Mouse (Mus musculus): ENCODE measurements at regions not wholly inside any gene's neighbourhood (a gene's known extent, or its start where the extent isn't known, plus 50 kb on each side); places are given as distances from the start of the nearest gene placed in this dataset.
A peak's percentile ranks its signal among the peaks of the same experiment; 100 is the strongest.

DNA sequence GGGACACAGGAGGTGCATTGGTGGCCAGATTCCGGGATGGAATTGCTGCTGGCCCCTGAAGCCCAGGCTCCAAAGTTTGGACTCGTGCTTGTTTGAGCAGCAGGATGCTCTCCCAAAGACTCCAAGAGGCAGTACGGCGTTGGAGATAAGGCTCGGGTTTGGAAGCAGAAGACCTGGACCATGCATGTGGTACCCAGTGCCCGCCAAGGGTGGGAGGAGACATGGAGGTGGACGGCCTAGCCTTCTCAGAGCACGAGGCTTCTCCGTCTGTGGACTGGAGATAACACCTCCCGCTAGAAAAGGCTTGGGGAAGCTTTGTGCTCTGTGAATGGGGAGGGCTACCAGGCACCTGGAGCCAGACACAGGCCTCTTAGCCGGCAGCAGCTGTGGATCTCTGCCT is 271.7 kb downstream of the Rps6kc1 start:
- DNase-seq (ENCODE audit: low spot score in 2 of 2), result no peak

- no peak for DNase-seq (ENCODE audit: low spot score in 2 of 2)
Observed at GRCm38 (mm10) chr1:190634935-190635334, 276.6 kb downstream of the Rps6kc1 start.

GRCm38 (mm10) chr1:190631641-190632040 is 279.9 kb downstream of the Rps6kc1 start:
- DNase-seq (ENCODE audit: low spot score in 2 of 2), result no peak

GRCm38 (mm10) chr1:190630193-190630592 is 281.4 kb downstream of the Rps6kc1 start:
- DNase-seq (ENCODE audit: low spot score in 2 of 2), result no peak

DNA sequence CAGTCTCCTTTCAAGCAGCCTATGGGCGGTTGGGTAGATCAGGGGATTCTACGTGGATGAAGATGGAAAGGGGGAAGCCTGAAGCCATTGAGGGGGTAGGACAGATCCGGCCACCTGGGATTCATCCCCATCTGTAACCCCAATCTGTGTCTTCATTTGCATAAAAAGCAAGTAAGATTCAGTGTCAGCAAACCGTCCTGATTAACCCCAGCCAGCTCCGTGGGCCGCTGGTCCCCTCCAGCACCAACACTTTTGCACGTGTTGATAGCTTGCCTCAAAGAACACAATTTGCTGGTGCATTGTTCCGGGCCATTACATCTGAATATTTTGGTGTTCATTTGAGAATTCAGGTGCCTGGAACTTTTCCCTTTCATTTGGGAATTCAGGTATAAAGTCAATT is 287.7 kb downstream of the Rps6kc1 start:
- no peak for DNase-seq (ENCODE audit: low spot score in 2 of 2)

GRCm38 (mm10) chr1:190600425-190600824 is 311.1 kb downstream of the Rps6kc1 start:
- DNase-seq (ENCODE audit: low spot score in 2 of 2), result no peak

DNA sequence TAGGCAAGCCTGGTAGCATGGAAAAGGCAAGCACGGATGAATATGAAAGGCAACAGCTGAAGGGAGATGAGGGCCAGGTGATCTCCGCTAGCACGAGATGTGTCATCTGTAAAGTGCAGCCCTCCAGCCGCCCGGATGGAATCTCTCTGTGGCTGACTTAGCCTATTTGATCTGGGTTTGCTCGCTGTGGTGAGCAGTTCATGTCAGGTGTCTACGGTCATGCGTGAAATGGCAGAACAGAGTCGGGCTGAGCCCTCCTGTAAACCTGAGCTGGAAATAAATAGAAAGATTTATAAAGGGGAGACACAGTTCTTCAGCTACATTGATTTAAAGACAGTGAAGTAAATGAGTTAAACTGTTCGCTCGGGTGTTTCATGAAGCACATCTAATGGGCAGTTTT is 311.9 kb downstream of the Rps6kc1 start:
- no peak for DNase-seq (ENCODE audit: low spot score in 2 of 2)

GRCm38 (mm10) chr1:190596209-190596608 is 315.4 kb downstream of the Rps6kc1 start:
- DNase-seq (ENCODE audit: low spot score in 2 of 2), result no peak

DNA sequence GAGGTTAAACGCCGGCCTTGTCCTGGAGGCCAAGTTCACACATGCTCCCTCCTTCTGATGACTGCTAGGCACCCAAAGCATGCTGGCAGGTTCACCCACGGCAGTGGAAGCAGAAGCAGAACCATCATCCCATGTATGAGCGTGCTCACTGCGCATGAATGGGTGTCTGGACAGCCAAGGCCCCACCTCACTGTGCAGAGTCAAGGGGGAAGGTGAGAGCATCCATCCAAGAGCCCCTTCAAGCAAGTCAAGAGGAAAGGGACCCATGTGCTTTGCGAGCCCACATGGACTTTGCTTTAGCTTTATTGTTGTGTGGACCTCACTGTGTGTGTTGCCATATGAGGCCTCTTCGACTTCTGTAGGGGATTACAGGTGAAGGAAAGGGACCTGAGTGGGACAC is 319.9 kb downstream of the Rps6kc1 start:
- no peak for DNase-seq (ENCODE audit: low spot score in 2 of 2)

- no peak for DNase-seq (ENCODE audit: low spot score in 2 of 2)
Observed at GRCm38 (mm10) chr1:190589586-190589985, 322.0 kb downstream of the Rps6kc1 start.

- DNase-seq (ENCODE audit: low spot score in 2 of 2), result peak in 1 of 2 experiments; percentile 7
Observed at GRCm38 (mm10) chr1:190583272-190583671, 328.3 kb downstream of the Rps6kc1 start.

DNA sequence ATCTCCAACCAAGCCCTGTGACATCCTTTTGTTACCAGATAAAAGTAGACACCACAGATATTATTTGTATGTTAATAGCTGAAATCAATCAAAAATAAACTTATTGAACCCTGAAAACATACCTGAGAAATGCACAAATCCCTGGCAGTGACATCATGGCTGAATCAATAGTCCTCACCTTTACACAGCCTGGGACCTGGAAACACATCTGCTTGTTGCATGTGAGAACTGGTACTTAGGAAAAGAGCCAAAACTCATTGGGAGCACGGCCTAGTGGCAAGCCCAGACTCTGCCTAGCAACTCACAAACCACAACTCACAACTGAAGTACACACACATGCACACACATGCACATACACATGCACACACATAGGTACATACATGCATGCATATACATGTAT is 330.9 kb downstream of the Rps6kc1 start:
- DNase-seq (ENCODE audit: low spot score in 2 of 2), result no peak

- no peak for DNase-seq (ENCODE audit: low spot score in 2 of 2)
Observed at GRCm38 (mm10) chr1:190570981-190571380, 340.6 kb downstream of the Rps6kc1 start.

DNA sequence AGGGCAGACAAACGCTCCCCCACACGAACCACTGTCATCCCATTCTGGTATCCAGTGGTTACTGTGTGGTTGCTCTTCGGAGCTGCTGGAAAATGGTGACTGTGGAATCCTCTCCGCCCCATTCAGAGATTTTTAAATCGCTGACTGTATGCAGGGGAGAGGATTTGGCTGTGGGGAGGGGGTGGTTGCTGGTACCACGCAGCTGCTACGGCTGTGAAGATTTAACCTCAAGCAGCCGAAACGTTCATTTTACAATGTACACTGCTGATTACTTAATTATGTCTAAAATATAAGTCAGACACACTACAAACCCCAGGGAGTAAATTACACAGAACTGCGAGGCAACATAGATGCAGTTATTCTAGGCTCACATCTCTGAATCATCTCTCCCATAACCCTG is 341.0 kb downstream of the Rps6kc1 start:
- no peak for DNase-seq (ENCODE audit: low spot score in 2 of 2)

GRCm38 (mm10) chr1:190566744-190567143 is 344.8 kb downstream of the Rps6kc1 start:
- no peak for DNase-seq (ENCODE audit: low spot score in 2 of 2)

DNA sequence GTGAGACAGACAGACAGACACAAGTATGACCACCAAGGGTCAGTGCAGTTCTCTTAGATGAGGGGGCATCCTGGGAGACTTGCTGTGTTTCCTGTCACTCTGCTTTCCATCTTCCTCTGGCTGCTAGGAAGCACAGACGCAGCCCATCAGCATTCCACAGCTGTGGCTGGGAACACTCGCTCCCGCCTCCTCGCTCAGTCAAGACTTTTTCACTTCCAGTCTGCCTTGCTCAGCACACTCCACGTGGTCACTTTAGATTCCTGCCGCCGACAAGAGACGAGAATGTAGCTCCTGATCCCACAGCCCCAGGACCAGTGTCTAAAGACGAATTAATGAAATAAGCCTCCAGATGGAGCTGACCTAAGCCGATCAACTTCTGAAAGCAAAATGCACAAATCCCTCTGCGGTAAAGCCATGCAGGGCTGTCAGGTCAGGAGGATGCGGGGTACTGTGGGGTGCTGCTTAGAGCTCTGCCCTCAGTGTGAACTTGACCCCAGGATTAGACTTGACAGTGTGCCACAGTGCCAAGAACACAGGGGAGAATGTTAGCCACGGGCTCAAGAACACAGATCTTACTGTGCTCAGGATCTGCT is 348.6 kb downstream of the Rps6kc1 start:
- DNase-seq (ENCODE audit: low spot score in 2 of 2), result no peak

DNA sequence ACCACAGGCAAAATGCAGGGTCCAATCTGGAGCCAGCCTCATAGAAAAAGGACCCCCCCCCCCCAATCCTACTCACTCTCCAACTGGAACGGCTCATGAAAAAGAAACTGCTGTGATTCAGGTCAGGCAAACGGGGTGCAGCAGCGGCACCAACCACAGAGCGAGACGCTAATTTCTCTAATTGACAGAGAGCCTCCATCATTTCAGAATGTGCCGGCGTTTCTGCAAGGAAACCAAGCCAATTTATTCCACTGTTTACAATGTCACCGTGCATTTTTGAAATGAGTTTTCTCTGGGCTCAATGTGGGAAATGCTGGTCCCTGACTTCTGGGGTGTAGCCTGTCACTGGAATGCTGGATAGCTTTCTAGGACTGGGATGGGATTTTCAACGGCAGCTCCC is 351.5 kb downstream of the Rps6kc1 start:
- no peak for DNase-seq (ENCODE audit: low spot score in 2 of 2)

GRCm38 (mm10) chr1:190541892-190542291 is 369.7 kb downstream of the Rps6kc1 start:
- no peak for DNase-seq (ENCODE audit: low spot score in 2 of 2)

- no peak for DNase-seq (ENCODE audit: low spot score in 2 of 2)
Observed at GRCm38 (mm10) chr1:190532879-190533676, 362.6 kb upstream of the Prox1 start.

GRCm38 (mm10) chr1:190531224-190531623 is 360.7 kb upstream of the Prox1 start:
- no peak for DNase-seq (ENCODE audit: low spot score in 2 of 2)

- DNase-seq (ENCODE audit: low spot score in 2 of 2), result no peak
Observed at GRCm38 (mm10) chr1:190530079-190530478, 359.6 kb upstream of the Prox1 start.

DNA sequence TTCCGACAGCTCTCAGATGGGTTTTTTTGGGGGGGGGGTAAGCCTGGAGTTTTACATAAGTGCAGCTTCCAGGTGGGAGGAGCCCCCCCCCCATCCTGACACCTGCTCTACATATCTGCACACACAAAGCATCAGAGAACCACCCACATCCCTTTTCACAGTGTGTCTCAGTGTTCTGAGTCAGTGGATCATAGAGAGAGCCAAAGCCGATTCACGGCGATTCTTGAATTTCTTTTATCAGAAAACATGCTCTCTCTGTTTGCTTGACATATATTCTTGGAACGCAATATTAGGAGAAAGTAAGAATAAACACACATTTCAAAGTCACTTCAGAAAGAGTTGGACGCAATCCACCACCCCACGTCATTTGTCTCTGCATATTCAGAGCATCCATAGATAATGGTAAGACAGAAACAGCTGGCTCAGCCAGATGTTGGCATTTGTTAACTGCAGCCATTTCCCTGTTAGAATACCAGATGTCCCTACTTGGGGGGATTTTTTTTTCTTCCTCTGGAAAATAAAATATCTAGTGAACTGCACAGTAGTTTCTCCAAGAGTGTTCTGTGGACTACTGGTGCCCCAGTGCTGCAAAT is 357.1 kb upstream of the Prox1 start:
- DNase-seq (ENCODE audit: low spot score in 2 of 2), result no peak

DNA sequence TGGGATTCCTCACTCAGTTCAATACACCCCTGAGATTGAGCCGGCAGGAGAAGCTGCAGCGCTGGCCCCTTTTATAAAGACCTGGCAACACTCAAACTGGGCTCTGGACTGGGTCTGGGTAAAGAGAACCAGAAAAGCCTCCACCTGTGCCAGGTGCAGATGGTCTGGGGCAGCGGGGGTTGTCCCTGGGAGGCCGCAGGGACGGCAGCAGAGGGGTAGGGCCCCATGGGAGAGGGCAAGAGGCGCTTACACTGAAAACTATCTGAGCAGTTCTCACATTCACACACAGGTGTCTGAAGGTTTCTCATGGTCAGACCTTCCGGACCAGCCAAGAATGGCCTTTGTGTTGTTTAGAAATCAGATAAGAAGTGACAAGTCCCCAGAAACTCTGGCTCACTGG is 356.1 kb upstream of the Prox1 start:
- DNase-seq (ENCODE audit: low spot score in 2 of 2), result no peak
